Mouse (Mus musculus): ENCODE results near the gene Ccdc105. TPM values are rescaled to one million over a fixed set of nuclear protein-coding genes. Genes with fewer than 3 reads are reported as not detected.

Ccdc105 gene
- polyA plus RNA-seq, 1 experiment: 0.33 TPM

DNA sequence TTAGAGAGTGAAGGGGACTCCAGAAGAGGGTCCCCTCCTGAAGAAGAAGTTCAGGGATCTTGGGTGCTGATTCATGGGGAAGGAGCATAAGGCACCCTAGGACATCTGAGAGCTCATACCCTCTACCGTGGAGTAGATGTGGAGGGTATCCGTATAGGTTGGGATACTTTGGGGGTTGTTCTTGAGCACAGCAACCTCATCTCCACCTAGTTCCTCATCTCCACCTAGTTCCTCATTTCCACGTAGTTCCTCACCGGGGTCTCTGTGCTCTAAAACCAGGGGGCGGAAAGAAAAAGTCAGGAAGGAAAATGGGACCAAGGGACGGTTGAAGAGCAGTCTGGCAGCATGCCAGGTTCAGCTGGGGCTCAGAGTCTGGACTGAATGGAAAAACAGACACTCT is 38.7 kb downstream of the Ccdc105 start:
- H3K4me3 ChIP-seq (replicated peaks; ENCODE audit: insufficient read depth, low read depth, low read length): no peak overlapping the region
- 50% methylated on average over 6 of the region's 6 CpGs for WGBS
- no peaks in the 10 kb centered on the region; the same call in 1 of the 2 replicates for H3K27me3 ChIP-seq (ENCODE audit: control insufficient read depth, insufficient read depth, low read length)
- H3K27ac ChIP-seq (ENCODE audit: insufficient read depth, low read length): no peak overlapping the region
- no peak for TF ChIP-seq POLR2A (IDR thresholded peaks at IDR 0.05; ENCODE audit: borderline replicate concordance, insufficient read depth, low read length)
- TF ChIP-seq CTCF (IDR thresholded peaks at IDR 0.05; ENCODE audit: borderline replicate concordance, insufficient read depth, low read depth, low read length): no peak
- DNase-seq: no peak
- no peaks in the 10 kb centered on the region for H3K4me1 ChIP-seq (ENCODE audit: control insufficient read depth, insufficient read depth, low read length)

DNA sequence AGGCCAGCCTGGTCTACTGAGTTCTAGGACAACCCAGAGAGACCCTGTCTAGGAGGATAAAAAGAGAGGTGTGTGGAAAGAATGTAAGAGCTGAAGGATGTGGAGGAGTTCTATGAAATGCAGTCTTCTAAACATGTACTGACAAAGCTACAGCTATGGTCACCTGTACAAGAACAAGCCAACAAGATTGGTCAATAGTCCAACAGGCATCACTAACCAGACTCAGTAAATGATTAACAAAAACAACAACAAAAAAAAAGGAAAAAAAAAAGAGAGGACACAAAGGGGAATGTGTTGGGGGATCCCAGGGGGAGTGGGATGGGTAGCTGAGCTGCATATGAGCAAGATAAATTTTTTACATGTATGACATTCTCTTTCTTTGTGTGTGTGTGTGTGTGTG is 42.2 kb downstream of the Ccdc105 start:
- TF ChIP-seq POLR2A (IDR thresholded peaks at IDR 0.05; ENCODE audit: borderline replicate concordance, insufficient read depth, low read length): no peak
- TF ChIP-seq CTCF (IDR thresholded peaks at IDR 0.05; ENCODE audit: borderline replicate concordance, insufficient read depth, low read depth, low read length): no peak
- Histone ChIP-seq H3K4me1 (ENCODE audit: control insufficient read depth, insufficient read depth, low read length) (no peaks in the 10 kb centered on the region), H3K27me3 (ENCODE audit: control insufficient read depth, insufficient read depth, low read length) (no peaks in the 10 kb centered on the region), H3K4me3 (replicated peaks; ENCODE audit: insufficient read depth, low read depth, low read length) (no peak overlapping the region), H3K27ac (ENCODE audit: insufficient read depth, low read length) (no peak overlapping the region)
- no peak for DNase-seq

DNA sequence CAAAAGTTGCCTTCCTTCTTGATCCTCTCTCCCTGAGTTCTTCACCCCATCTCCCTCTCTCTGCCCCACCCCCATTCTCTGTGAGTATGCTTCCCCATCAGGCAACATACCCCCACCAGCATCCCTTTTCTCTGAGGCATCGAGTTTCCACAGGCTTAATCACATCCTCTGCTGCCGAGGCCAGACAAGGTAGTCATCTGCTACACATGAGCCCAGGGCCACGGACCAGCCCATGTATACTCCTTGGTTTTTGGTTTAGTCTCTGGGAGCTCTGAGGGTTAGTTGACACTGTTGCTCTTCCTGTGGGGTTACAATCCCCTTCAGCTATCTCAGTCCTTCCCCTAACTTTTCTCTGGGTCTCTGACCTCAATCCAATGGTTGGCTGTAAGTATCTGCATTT is 52.0 kb downstream of the Ccdc105 start:
- WGBS: 61% methylated on average over 3 of the region's 3 CpGs
- Histone ChIP-seq H3K27me3 (ENCODE audit: control insufficient read depth, insufficient read depth, low read length) (no peaks in the 10 kb centered on the region), H3K4me3 (replicated peaks; ENCODE audit: insufficient read depth, low read depth, low read length) (no peak overlapping the region), H3K27ac (ENCODE audit: insufficient read depth, low read length) (no peak overlapping the region), H3K4me1 (ENCODE audit: control insufficient read depth, insufficient read depth, low read length) (no peaks in the 10 kb centered on the region)
- no peak for TF ChIP-seq CTCF (IDR thresholded peaks at IDR 0.05; ENCODE audit: borderline replicate concordance, insufficient read depth, low read depth, low read length)
- no peak for TF ChIP-seq POLR2A (IDR thresholded peaks at IDR 0.05; ENCODE audit: borderline replicate concordance, insufficient read depth, low read length)
- DNase-seq: no peak

Other genes starting within 250 kb of the Ccdc105 start
- gene Olfr1358, start 235.6 kb downstream of the Ccdc105 start, polyA plus RNA-seq (2012; rRNA removed): not detected in 2 replicates
- 86.6 and 95.0 TPM in 2 replicates for gene Ilvbl, start 178.7 kb downstream of the Ccdc105 start, polyA plus RNA-seq (2012; rRNA removed)
- gene Syde1, start 161.1 kb downstream of the Ccdc105 start, polyA plus RNA-seq (2012; rRNA removed): 17.6 and 19.8 TPM in 2 replicates
- gene Olfr1357, start 135.0 kb downstream of the Ccdc105 start, polyA plus RNA-seq (2012; rRNA removed): not detected in 2 replicates
- gene Casp14, start 34.8 kb downstream of the Ccdc105 start, polyA plus RNA-seq (2012; rRNA removed): not detected in 2 replicates
- gene Slc1a6, start 27.4 kb upstream of the Ccdc105 start, polyA plus RNA-seq (2012; rRNA removed): 154 and 167 TPM in 2 replicates
- not detected in 2 replicates for gene Olfr1356, start 99.1 kb upstream of the Ccdc105 start, polyA plus RNA-seq (2012; rRNA removed)
- gene Olfr1355, start 122.5 kb upstream of the Ccdc105 start, polyA plus RNA-seq (2012; rRNA removed): not detected in 2 replicates
- not detected in 2 replicates for gene Olfr1354, start 160.1 kb upstream of the Ccdc105 start, polyA plus RNA-seq (2012; rRNA removed)
- not detected in 2 replicates for gene Olfr8, start 197.6 kb upstream of the Ccdc105 start, polyA plus RNA-seq (2012; rRNA removed)
- gene Olfr1353, start 210.2 kb upstream of the Ccdc105 start, polyA plus RNA-seq (2012; rRNA removed): not detected in 2 replicates
- not detected in 2 replicates for gene Olfr1352, start 228.0 kb upstream of the Ccdc105 start, polyA plus RNA-seq (2012; rRNA removed)

All from cerebellum, adult 2 months (tissue).